Mouse (Mus musculus) heart, embryonic 10.5 days (tissue): Measurements from ENCODE around the gene Speer4b. TPM values are rescaled to one million over a fixed set of nuclear protein-coding genes. Genes with fewer than 3 reads are reported as not detected.
A peak's percentile ranks its signal among the peaks of the same experiment; 100 is the strongest.
"Not testable (repeated sequence)": the region's sequence is repeated elsewhere in the genome, so short reads cannot be mapped to it uniquely, and the experiment has no call there.

Source experiments
- DNase-seq: peaks from one replicate; pipeline ENCODE4 v3.0.0-alpha.2; 2017; ENCODE audit warnings: low spot score
- H3K27ac ChIP-seq: fragments of 300-500 bp; sonication (generic); 2 replicates; pipeline ENCODE4 v1.5.1; 2016; ENCODE audit warnings: mild to moderate bottlenecking
- H3K27me3 ChIP-seq: fragments of 300-500 bp; sonication (generic); 2 replicates; pipeline ENCODE4 v1.6.1; 2016; ENCODE audit warnings: mild to moderate bottlenecking; ENCODE audit not compliant: poor library complexity, insufficient read depth, severe bottlenecking
- H3K36me3 ChIP-seq: fragments of 300-500 bp; sonication (generic); 2 replicates; pipeline ENCODE4 v1.6.1; 2016; ENCODE audit warnings: mild to moderate bottlenecking, moderate library complexity
- H3K4me1 ChIP-seq: fragments of 300-500 bp; sonication (generic); 2 replicates; pipeline ENCODE4 v1.6.1; 2016; ENCODE audit warnings: mild to moderate bottlenecking
- H3K4me3 ChIP-seq: fragments of 300-500 bp; sonication (generic); 2 replicates; pipeline ENCODE4 v1.5.1; 2016; ENCODE audit warnings: mild to moderate bottlenecking, moderate library complexity
- H3K9me3 ChIP-seq: fragments of 300-500 bp; sonication (generic); 2 replicates; pipeline ENCODE4 v1.6.1; 2016; ENCODE audit warnings: mild to moderate bottlenecking, moderate library complexity
- WGBS: fragments of 180-500 bp; shearing (Covaris S2); methylation state at CpG from one replicate; pipeline ENCODE4 v1.1.7; 2016; 5-methylcytosine and 5-hydroxymethylcytosine counted together
- polyA plus RNA-seq: library from polyadenylated mRNA; unstranded; fragments of >200 nt; fragmentation: Nextera tagmentation; extraction: Ambion mirVana; gene quantifications from 2 replicates; pipeline ENCODE4 v1.2.1, GENCODE M21; 2016

The Speer4b gene
- polyA plus RNA-seq: not detected in 2 replicates

DNA sequence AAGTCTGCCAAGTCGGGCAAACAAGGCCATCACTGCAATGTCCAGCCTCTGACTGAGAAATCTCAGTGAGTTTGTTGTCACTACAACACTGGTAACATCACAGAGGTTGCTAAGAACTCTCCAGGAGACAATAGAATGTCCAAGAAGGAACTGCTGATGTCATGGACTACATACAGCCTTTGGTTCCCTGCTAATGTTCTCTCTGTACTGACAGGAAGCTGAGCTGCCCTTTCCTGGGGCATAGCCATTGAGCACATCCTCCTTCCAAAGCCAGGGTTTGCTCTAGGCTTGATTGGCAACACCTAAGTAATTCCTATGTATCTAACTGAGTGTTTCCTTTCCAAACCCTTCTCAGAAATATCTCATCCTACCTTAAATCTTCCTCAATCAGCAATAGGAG is at the start of gene Speer4b:
Speer4b (minus strand) TSS at position 101 of the 400 bp plus-strand sequence.
- not testable (repeated sequence) for H3K4me1 ChIP-seq, DNase-seq
- 59% methylated on average over 1 of the region's 1 CpGs for WGBS

DNA sequence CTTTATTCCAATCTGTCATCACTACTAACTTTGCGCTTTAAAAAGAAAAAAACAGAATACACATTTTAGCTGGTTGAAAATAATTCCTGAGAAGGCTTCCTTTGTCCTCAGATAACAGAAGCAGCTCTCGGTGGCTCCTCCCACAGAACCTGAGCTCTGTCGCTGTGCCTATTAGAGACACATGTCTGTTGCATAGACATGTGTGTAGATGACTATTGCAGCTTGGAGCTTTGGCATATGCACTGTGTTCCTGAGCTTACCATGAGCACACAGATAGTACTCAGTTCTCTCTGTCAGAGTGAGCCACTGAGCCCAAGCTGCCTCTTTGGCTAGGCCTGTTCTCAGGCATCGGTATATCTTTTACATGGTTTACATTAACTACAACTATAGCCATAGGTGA is 48.1 kb upstream of the Speer4b start:
- Histone ChIP-seq H3K9me3 (no peaks in the 10 kb centered on the region), H3K4me3 (no peak overlapping the region), H3K27ac (no peak overlapping the region), H3K27me3 (no peaks in the 10 kb centered on the region), H3K36me3 (no peaks in the 10 kb centered on the region), H3K4me1 (no peaks in the 10 kb centered on the region)
- 73% methylated on average over 4 of the region's 4 CpGs for WGBS
- no peak for DNase-seq

More for the DNA sequence above, at the start of gene Speer4b:
- H3K9me3 ChIP-seq, H3K27ac ChIP-seq, H3K4me3 ChIP-seq, H3K27me3 ChIP-seq, H3K36me3 ChIP-seq: not testable (repeated sequence)

DNA sequence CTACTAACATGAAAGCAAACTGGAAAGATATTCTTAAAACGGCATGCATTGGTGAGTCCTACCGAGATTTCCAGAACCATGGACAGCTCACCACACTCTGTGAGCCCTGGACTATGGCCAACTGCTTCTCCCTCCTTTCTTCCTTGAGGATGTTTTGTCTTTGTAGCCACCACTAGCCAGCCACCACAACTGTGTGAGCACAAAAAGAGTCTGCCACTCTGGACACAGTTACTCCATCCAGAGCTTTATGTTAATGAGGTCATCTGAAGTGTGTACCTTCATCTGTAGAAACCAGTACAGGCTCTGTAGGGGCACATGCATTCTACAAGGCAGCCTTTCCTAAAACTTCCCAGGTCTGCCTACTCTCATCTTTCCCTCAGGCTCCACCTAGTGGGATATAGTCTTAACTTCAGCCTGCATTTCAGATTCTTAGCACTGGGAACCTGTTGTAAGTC is 43.6 kb upstream of the Speer4b start:
- 19% methylated on average over 2 of the region's 2 CpGs for WGBS
- H3K4me1 ChIP-seq: no peaks in the 10 kb centered on the region
- no peaks in the 10 kb centered on the region for H3K9me3 ChIP-seq
- no peaks in the 10 kb centered on the region for H3K36me3 ChIP-seq
- no peak overlapping the region for H3K27ac ChIP-seq
- no peak overlapping the region for H3K4me3 ChIP-seq
- no peak for DNase-seq
- H3K27me3 ChIP-seq: no peaks in the 10 kb centered on the region

DNA sequence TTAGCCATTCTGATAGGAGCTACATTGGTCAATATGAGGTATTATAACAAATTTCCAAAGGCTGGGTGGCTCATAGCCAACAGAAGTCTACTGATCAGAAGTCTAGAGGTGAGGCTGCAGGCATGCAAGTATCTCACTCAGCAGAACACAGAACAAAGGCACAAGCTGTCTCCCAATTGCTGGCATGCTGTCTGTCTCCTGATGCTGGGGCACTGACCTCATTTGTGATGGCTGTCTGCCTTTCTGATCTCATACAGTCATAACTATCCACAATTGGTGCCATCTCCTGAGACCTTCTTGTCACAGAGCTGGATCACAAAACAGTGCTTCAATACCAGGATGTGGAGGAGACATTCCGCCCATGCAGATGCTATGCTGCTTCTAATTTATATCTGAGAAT is 25.7 kb upstream of the Speer4b start:
- Histone ChIP-seq H3K36me3 (no peaks in the 10 kb centered on the region), H3K4me3 (no peak overlapping the region), H3K4me1 (no peaks in the 10 kb centered on the region), H3K9me3 (no peaks in the 10 kb centered on the region), H3K27me3 (no peaks in the 10 kb centered on the region), H3K27ac (no peak overlapping the region)
- no peak for DNase-seq
- 69% methylated on average over 1 of the region's 1 CpGs for WGBS

DNA sequence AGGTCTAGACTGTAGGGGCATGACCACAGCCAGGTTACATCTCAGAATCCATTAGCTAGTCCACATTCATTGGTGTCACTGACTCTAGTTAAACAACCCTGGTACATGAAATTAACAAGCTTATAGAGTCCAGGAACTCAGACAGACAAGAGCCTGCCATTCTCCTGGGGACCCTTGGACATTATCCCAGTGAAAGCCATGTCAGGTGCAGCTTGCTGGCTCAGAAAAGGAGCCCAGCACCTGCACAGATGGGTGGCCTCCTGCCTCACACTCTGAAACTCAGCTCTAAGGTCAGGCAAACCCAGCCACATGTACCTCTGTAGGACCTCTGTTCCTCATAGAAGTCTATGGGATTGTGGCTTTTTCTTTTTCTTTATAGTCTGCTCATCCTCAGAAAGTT is 17.5 kb upstream of the Speer4b start:
- Histone ChIP-seq H3K4me1 (no peaks in the 10 kb centered on the region), H3K27ac (no peak overlapping the region), H3K9me3 (no peaks in the 10 kb centered on the region), H3K36me3 (no peaks in the 10 kb centered on the region), H3K27me3 (no peaks in the 10 kb centered on the region), H3K4me3 (no peak overlapping the region)
- no peak for DNase-seq

DNA sequence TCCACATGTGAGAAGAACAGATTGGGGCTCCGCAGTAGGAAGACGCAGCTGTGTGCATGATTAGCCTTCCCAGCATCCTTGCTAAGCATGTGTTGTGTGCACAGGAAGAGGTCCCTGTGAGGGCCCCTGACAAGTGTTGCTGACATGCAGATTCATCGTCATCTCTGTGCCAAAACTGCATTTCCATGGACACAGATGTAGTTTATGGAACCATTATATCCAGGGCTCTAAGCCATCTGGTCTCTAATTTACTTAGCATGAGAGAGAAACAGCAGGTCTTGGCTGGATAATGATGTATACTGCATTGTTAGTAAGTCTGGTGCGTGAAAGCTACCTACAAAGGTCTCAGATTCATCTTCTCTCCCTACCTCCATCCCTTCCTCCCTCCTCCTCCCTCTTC is 10.3 kb downstream of the Speer4b start:
- DNase-seq: no peak
- Histone ChIP-seq H3K9me3 (no peaks in the 10 kb centered on the region), H3K27me3 (no peaks in the 10 kb centered on the region), H3K27ac (no peak overlapping the region), H3K36me3 (no peaks in the 10 kb centered on the region), H3K4me1 (no peaks in the 10 kb centered on the region), H3K4me3 (no peak overlapping the region)
- 88% methylated on average over 4 of the region's 4 CpGs for WGBS

DNA sequence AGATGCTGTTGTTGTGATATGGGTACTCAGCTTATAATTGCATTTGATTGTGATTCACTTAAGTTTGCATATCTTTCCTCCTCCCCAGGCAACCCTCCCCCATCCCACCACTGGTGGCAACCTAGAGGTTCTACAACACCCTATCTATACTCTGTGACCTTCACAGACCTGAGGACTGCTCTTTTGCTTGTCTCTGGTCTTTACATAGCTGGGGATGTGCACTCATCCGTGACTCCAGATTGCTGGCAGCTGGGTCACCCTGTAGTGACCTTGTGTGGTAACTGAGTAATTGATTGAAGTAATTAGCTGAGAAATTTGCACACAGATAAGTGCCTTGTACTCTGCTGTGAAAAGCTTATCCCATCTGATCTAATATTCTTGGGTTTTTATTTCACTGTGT is 15.1 kb downstream of the Speer4b start:
- no peak for DNase-seq
- Histone ChIP-seq H3K27me3 (no peaks in the 10 kb centered on the region), H3K9me3 (no peaks in the 10 kb centered on the region), H3K4me1 (no peaks in the 10 kb centered on the region), H3K36me3 (no peaks in the 10 kb centered on the region), H3K27ac (no peak overlapping the region), H3K4me3 (no peak overlapping the region)
- 53% methylated on average over 1 of the region's 1 CpGs for WGBS

DNA sequence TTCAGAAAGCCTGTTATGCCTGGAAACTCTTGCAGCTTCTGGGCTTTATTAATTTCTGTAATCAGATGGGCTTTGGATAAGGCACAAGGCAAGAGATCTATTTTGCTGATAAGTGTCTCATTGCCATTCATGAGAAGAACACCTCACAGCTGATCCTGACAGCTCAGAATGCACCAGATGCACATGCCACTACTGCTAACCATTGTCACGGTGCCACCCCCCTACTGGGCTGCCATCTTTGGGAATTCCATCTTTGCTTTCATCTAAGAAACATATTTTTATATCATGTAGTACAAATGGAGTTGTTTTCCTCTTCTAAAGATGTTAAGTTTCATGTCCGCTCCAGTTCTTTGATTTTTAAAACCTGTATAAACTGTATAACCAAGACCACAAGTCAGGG is 19.5 kb downstream of the Speer4b start:
- DNase-seq: no peak
- WGBS: 81% methylated on average over 2 of the region's 2 CpGs

DNA sequence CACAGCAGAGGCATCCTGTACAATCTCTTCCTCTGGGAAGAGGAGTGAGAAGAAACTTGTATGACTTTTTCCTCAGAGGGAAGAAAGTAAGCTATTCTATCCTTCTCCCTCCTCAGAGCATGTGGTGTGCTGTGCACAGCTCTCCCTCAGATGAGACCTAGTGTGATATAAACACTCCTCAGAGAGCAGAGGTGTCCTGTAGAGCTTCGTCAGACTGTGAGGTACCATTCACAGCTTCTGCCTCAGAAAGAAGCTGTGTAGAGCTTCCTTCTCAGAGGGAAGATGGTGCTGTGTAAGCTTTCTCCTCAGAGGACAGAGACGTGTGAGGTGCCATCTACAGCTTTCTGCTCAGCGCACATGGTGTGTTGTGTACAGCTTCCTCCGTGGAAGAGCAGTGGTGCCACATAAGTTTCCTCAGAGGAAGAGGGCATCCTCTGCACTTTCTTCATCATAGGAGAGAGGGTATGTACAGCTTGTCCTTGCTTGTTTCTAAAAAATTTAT is 26.2 kb downstream of the Speer4b start:
- peak; percentile 27 for DNase-seq

More for the DNA sequence above, 19.5 kb downstream of the Speer4b start:
- Histone ChIP-seq H3K36me3 (no peaks in the 10 kb centered on the region), H3K4me3 (no peak overlapping the region), H3K27ac (no peak overlapping the region), H3K9me3 (no peaks in the 10 kb centered on the region), H3K4me1 (no peaks in the 10 kb centered on the region), H3K27me3 (no peaks in the 10 kb centered on the region)

DNA sequence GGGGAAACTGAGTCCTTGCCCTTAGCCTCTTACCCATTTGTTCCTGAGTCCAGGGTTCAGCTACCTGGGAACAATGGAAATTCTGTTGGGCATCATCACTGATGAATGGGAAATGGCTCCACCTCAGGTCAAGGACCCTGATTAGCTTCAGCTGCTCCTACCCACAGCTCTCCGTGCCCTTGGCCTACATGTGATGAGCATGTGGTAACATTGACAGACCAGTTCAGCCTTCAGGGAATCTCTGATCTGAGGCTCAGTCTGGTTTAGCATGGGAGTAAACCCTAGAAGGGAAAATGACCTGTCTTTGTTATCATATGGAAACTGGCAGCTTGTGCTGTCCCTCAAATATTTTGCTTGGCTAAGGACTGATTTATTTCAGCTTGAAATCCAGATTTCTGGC is 43.6 kb downstream of the Speer4b start:
- Histone ChIP-seq H3K36me3 (no peaks in the 10 kb centered on the region), H3K9me3 (no peaks in the 10 kb centered on the region), H3K27me3 (no peaks in the 10 kb centered on the region), H3K27ac (no peak overlapping the region), H3K4me1 (no peaks in the 10 kb centered on the region), H3K4me3 (no peak overlapping the region)
- DNase-seq: no peak
- 77% methylated on average over 1 of the region's 1 CpGs for WGBS

More for the DNA sequence above, 26.2 kb downstream of the Speer4b start:
- 69% methylated on average over 4 of the region's 4 CpGs for WGBS
- H3K27ac ChIP-seq: no peak overlapping the region
- no peaks in the 10 kb centered on the region for H3K36me3 ChIP-seq
- no peaks in the 10 kb centered on the region for H3K27me3 ChIP-seq
- H3K9me3 ChIP-seq: no peaks in the 10 kb centered on the region
- no peak overlapping the region for H3K4me3 ChIP-seq
- H3K4me1 ChIP-seq: no peaks in the 10 kb centered on the region

DNA sequence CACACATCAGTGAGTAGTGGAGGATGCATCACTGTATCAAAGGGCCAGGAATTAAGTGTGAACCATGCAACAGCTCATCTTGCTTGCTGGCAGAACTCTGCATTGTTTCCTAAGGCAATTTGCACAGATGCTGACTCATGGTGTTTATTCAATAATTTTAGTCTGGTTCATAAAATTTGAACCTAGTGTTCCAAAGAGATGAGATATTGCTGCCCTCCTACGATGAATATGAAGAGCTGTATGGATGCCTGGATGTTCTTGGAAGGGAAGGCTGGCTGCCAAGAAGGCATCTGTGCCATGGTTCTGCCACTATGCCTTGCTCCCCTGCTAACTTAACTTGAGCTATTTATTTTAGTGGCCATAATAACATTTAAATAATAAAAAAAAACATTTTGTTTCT is 44.3 kb downstream of the Speer4b start:
- Histone ChIP-seq H3K9me3 (no peaks in the 10 kb centered on the region), H3K4me1 (no peaks in the 10 kb centered on the region), H3K27me3 (no peaks in the 10 kb centered on the region), H3K36me3 (no peaks in the 10 kb centered on the region), H3K27ac (no peak overlapping the region), H3K4me3 (no peak overlapping the region)
- DNase-seq: no peak
- 68% methylated on average over 1 of the region's 1 CpGs for WGBS

DNA sequence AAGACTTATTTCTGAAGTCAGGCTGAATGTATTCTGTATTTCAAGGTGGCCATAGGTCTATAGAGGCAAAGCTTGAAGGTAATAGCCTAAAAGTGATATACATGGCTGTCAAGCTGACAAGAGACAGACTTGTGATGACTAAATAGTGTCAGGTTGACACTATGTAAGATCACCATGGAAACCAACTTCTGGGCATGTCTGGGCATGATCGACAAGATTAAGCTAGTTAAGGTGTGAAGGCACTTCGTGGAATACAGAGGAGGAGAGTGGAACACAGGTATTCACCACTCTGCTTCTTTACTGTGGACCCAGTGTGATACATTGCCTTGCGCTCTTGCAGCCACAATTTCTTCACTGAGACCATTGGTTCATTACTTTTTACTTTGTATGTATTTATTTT is 46.9 kb downstream of the Speer4b start:
- no peaks in the 10 kb centered on the region for H3K27me3 ChIP-seq
- no peak for DNase-seq
- no peaks in the 10 kb centered on the region for H3K36me3 ChIP-seq
- no peaks in the 10 kb centered on the region for H3K4me1 ChIP-seq
- WGBS: 80% methylated on average over 3 of the region's 3 CpGs
- H3K4me3 ChIP-seq: no peak overlapping the region
- no peak overlapping the region for H3K27ac ChIP-seq
- no peaks in the 10 kb centered on the region for H3K9me3 ChIP-seq

DNA sequence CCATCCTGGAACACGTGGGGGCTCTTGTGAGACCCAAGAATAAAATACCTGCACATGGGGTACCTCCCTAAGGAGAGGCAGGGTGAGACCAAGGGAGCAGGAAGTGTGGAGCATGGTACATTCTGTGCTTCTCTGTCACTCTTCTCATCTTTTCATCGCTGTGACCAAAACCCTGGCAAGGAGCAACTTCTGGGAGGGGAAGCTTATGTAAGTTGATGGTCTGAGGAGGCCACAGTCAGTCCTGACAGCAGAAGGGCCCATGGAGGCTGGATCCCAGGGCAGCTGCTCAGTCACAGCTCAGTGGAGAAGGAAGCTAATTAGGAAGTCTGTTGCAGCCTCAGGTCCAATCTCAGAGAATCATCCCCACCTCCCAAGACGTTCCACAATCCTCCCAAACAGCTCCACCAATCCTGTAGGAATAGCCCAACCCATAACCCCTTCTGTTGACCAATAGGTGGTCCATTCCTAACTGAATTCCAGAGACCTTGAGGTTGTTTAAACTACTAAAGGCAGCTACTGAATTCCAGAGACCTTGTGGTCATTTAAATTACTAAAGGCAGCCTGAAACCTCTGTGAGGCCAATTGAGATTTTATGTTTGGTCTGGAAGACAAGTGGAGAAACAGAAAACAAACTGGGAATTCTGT is 47.9 kb downstream of the Speer4b start:
- Histone ChIP-seq H3K36me3 (no peaks in the 10 kb centered on the region), H3K9me3 (no peaks in the 10 kb centered on the region), H3K4me1 (no peaks in the 10 kb centered on the region), H3K4me3 (no peak overlapping the region), H3K27me3 (no peaks in the 10 kb centered on the region), H3K27ac (no peak overlapping the region)
- WGBS: 43% methylated on average over 3 of the region's 3 CpGs
- DNase-seq: no peak
